Mouse (Mus musculus): ENCODE measurements around the gene B4galnt1. TPM values are rescaled to one million over a fixed set of nuclear protein-coding genes. Genes with fewer than 3 reads are reported as not detected.

Gene B4galnt1
- total and polyA plus RNA-seq, 3 experiments = 0.98 to 17.5 (median 2.3) TPM

DNA sequence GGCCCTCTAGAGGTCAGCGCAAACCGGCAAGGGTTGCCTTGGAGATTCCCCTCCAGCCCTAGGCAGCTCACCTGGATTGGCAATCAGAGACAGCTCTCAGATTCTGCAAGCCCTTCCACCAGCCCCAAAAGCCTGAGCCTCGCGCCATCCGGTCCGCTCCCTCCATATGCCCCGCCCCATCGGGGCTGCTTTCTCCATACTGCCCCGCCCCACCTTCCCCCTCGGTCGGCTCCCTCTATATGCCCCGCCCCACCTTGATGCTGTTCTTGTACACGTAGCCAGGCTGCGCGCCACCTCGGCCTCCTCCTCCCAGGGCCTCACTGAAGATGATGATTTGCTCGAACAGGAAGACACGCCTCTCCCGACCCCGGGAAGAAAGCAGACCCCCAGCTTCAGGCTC lies 18.7 kb downstream of the B4galnt1 start:
- dilution Hi-C loops (cut with MboI; ENCODE audit: extremely low pct_ligation_motif_present, extremely low pct_unique_long_range_greater_than_20kb, low sequenced_read_pairs) = no loop called here
- peaks cover 7% of the 10 kb centered on the region for H3K9me3 ChIP-seq (replicated peaks; ENCODE audit: low read length)
- TF ChIP-seq EP300 (IDR thresholded peaks at IDR 0.05; ENCODE audit: low read length) = no peak
- no peak for TF ChIP-seq MAZ (IDR thresholded peaks at IDR 0.05; ENCODE audit: low read depth, low read length)
- TF ChIP-seq UBTF (IDR thresholded peaks at IDR 0.05; ENCODE audit: low read depth, low read length) = no peak
- TF ChIP-seq NELFE (IDR thresholded peaks at IDR 0.05; ENCODE audit: low read depth, low read length) = no peak
- no peak for TF ChIP-seq MEF2A (IDR thresholded peaks at IDR 0.05; ENCODE audit: borderline replicate concordance, low read depth, low read length)
- TF ChIP-seq E2F4 (IDR thresholded peaks at IDR 0.05; ENCODE audit: insufficient replicate concordance, low read depth, low read length) = no peak
- no peak for TF ChIP-seq JUN (IDR thresholded peaks at IDR 0.05; ENCODE audit: insufficient read depth, low read depth, low read length)
- TF ChIP-seq CTCF (conservative IDR thresholded peaks at IDR 0.05 in 1 of 2, IDR thresholded peaks at IDR 0.05 in 1 of 2; ENCODE audit: low read depth in 2 of 2, low read length in 2 of 2) = no peak
- no peak for TF ChIP-seq ZNF384 (IDR thresholded peaks at IDR 0.05; ENCODE audit: low read depth, low read length)
- TF ChIP-seq RCOR1 (conservative IDR thresholded peaks at IDR 0.05; ENCODE audit: low read depth, low read length) = no peak
- TF ChIP-seq MAFK (IDR thresholded peaks at IDR 0.05; ENCODE audit: insufficient replicate concordance, low read length) = no peak
- TF ChIP-seq TCF12 (IDR thresholded peaks at IDR 0.05; ENCODE audit: low read depth, low read length) = no peak
- no peak for TF ChIP-seq USF2 (conservative IDR thresholded peaks at IDR 0.05; ENCODE audit: low read depth, low read length)
- no peak for TF ChIP-seq NRF1 (IDR thresholded peaks at IDR 0.05; ENCODE audit: low read depth, low read length)
- TF ChIP-seq ZC3H11A (IDR thresholded peaks at IDR 0.05; ENCODE audit: low read depth, low read length) = no peak
- no peak for TF ChIP-seq RAD21 (IDR thresholded peaks at IDR 0.05; ENCODE audit: low read depth, low read length)
- TF ChIP-seq IRF4 (IDR thresholded peaks at IDR 0.05; ENCODE audit: low read depth, low read length) = no peak
- no peak for TF ChIP-seq GABPA (IDR thresholded peaks at IDR 0.05; ENCODE audit: insufficient replicate concordance, low read depth, low read length)
- H3K36me3 ChIP-seq (replicated peaks in 1 of 2; ENCODE audit: control insufficient read depth in 1 of 2, insufficient read depth in 1 of 2, low read length in 1 of 2) = peaks cover 0 to 36% of the 10 kb centered on the region in 2 experiments
- no peak overlapping the region for H3K9ac ChIP-seq (ENCODE audit: insufficient read depth, low read depth)
- H3K27ac ChIP-seq (ENCODE audit: insufficient read depth, low read depth) = no peak overlapping the region
- H3K4me1 ChIP-seq (ENCODE audit: control insufficient read depth in 1 of 2, insufficient read depth in 2 of 2) = peaks cover 2 to 6% of the 10 kb centered on the region in 2 experiments; a peak in 1 of 4 replicates
- in situ Hi-C loops (cut with MboI; ENCODE audit: low pct_ligation_motif_present, low pct_unique_long_range_greater_than_20kb, low sequenced_read_pairs) = no loop called here
- H3K4me2 ChIP-seq (ENCODE audit: insufficient read depth, low read depth, poor library complexity, severe bottlenecking) = no peak overlapping the region
- H3K27me3 ChIP-seq (replicated peaks) = no peaks in the 10 kb centered on the region
- H3K4me3 ChIP-seq (replicated peaks in 1 of 3; ENCODE audit: low read depth in 2 of 3, low read length in 2 of 3, poor library complexity in 1 of 3) = no peak overlapping the region
- no peaks in the 10 kb centered on the region for H3K79me2 ChIP-seq (replicated peaks; ENCODE audit: control insufficient read depth, extremely low read depth, insufficient read depth, poor library complexity, severe bottlenecking)
- no peak for DNase-seq (ENCODE audit: extremely low read depth)

DNA sequence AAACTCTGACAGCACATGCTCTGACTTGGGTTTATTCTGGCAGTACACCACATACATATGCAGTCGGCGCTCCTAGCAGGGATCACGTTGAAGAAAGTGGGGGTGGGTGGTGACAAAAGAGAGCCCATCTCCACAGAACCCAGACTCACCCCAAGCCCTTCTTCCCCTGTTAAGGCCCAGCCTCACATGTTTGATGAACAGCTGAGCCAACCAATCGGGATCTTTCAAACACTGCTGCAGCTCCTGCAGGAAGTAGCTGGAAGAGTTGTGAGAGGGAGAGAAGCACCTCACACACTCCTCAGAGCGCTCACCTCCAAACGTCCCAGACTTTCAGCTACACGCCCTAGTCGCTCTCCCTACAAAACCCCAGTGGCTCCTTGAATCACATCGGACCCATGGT lies 20.1 kb downstream of the B4galnt1 start:
- H3K9me3 ChIP-seq (replicated peaks; ENCODE audit: low read length) = peaks cover 7% of the 10 kb centered on the region
- no peak overlapping the region for H3K9ac ChIP-seq (ENCODE audit: insufficient read depth, low read depth)
- in situ Hi-C loops (cut with MboI; ENCODE audit: low pct_ligation_motif_present, low pct_unique_long_range_greater_than_20kb, low sequenced_read_pairs) = no loop called here
- TF ChIP-seq MEF2A (IDR thresholded peaks at IDR 0.05; ENCODE audit: borderline replicate concordance, low read depth, low read length) = no peak
- TF ChIP-seq RAD21 (IDR thresholded peaks at IDR 0.05; ENCODE audit: low read depth, low read length) = no peak
- TF ChIP-seq JUN (IDR thresholded peaks at IDR 0.05; ENCODE audit: insufficient read depth, low read depth, low read length) = no peak
- TF ChIP-seq NELFE (IDR thresholded peaks at IDR 0.05; ENCODE audit: low read depth, low read length) = no peak
- TF ChIP-seq POLR2A (IDR thresholded peaks at IDR 0.05; ENCODE audit: low read depth, low read length) = no peak
- no peak for TF ChIP-seq MAFK (IDR thresholded peaks at IDR 0.05; ENCODE audit: insufficient replicate concordance, low read length)
- no peak for TF ChIP-seq KAT2A (IDR thresholded peaks at IDR 0.05; ENCODE audit: insufficient replicate concordance, low read length)
- TF ChIP-seq BHLHE40 (IDR thresholded peaks at IDR 0.05; ENCODE audit: low read depth, low read length) = no peak
- TF ChIP-seq UBTF (IDR thresholded peaks at IDR 0.05; ENCODE audit: low read depth, low read length) = no peak
- TF ChIP-seq RCOR1 (conservative IDR thresholded peaks at IDR 0.05; ENCODE audit: low read depth, low read length) = no peak
- no peak for TF ChIP-seq HCFC1 (IDR thresholded peaks at IDR 0.05; ENCODE audit: low read depth, low read length)
- TF ChIP-seq SIN3A (IDR thresholded peaks at IDR 0.05; ENCODE audit: low read length) = no peak
- TF ChIP-seq IRF4 (IDR thresholded peaks at IDR 0.05; ENCODE audit: low read depth, low read length) = no peak
- no peak for TF ChIP-seq CHD1 (IDR thresholded peaks at IDR 0.05; ENCODE audit: low read depth, low read length)
- no peak overlapping the region for H3K4me3 ChIP-seq (replicated peaks in 1 of 3; ENCODE audit: low read depth in 2 of 3, low read length in 2 of 3, poor library complexity in 1 of 3)
- no peak overlapping the region for H3K4me2 ChIP-seq (ENCODE audit: insufficient read depth, low read depth, poor library complexity, severe bottlenecking)
- no peak overlapping the region for H3K27ac ChIP-seq (ENCODE audit: insufficient read depth, low read depth)
- no peaks in the 10 kb centered on the region for H3K27me3 ChIP-seq (replicated peaks)
- no peak for DNase-seq (ENCODE audit: extremely low read depth)
- peaks cover 1 to 12% of the 10 kb centered on the region in 2 experiments; a peak in 2 of 4 replicates for H3K4me1 ChIP-seq (ENCODE audit: control insufficient read depth in 1 of 2, insufficient read depth in 2 of 2)
- dilution Hi-C loops (cut with MboI; ENCODE audit: extremely low pct_ligation_motif_present, extremely low pct_unique_long_range_greater_than_20kb, low sequenced_read_pairs) = no loop called here
- H3K79me2 ChIP-seq (replicated peaks; ENCODE audit: control insufficient read depth, extremely low read depth, insufficient read depth, poor library complexity, severe bottlenecking) = no peaks in the 10 kb centered on the region
- peaks cover 0 to 39% of the 10 kb centered on the region in 2 experiments for H3K36me3 ChIP-seq (replicated peaks in 1 of 2; ENCODE audit: control insufficient read depth in 1 of 2, insufficient read depth in 1 of 2, low read length in 1 of 2)

Measured in CH12.LX (cell line).